ENCODE assay signal across 9 mouse cellular contexts in the genomic region with DNA sequence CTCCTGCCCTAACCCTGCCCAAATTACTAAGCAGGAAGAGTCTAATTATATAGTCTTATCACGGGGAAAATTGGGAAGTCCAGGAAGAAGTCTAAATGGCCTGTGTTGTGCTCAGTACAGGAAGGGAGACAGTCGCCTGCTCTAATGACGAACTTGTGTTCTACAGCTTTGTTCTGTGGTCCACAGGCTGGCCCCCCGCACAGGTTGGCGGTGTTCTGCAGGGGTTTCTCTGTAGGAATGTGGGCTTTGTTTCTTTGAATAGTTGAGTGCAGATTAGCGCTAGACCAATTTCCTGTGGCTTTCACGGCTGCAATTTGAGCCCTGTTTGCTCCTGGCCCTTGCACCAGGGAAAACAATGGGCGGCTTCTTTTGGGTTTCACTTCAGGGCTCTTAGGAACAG. TPM values are rescaled to one million over a fixed set of nuclear protein-coding genes. Genes with fewer than 3 reads are reported as not detected.
DNase-seq lines count a peak whose midpoint lies in the region; ATAC-seq and TF ChIP-seq lines count a peak whose summit lies in the region.
"Had no signal": no experiment of that assay in that cellular context is flagged by ENCODE, and none has a peak within 500 bp of the region (broad histone marks: within the 10 kb centered on the region; RNA-seq: fewer than 3 reads in every experiment).

No protein-coding gene starts in this region.

- H3K4me1 ChIP-seq in kidney, embryonic 15.5 days: peaks cover 53% of the 10 kb centered on the region
- peaks cover 11% of the 10 kb centered on the region; the same call in 1 of the 2 replicates for H3K4me1 ChIP-seq in midbrain, embryonic 14.5 days (ENCODE audit: control insufficient read depth, insufficient read depth, low read length)

- H3K27ac ChIP-seq in kidney, embryonic 15.5 days: peak overlapping the region; percentile 83
- no peak overlapping the region for H3K27ac ChIP-seq in midbrain, embryonic 14.5 days (replicated peaks; ENCODE audit: low read depth, low read length)
- no peak overlapping the region for H3K27ac ChIP-seq in left cerebral cortex, adult 2 months

- no peaks in the 10 kb centered on the region for H3K9me3 ChIP-seq in kidney, embryonic 15.5 days (replicated peaks)
- H3K9me3 ChIP-seq in midbrain, embryonic 14.5 days (ENCODE audit: control insufficient read depth, low read length): no peaks in the 10 kb centered on the region

- DNase-seq in kidney, postnatal 36 days: no peak
- peak; percentile 48 for DNase-seq in embryo, embryonic 9.5 days (ENCODE audit: extremely low spot score)
- peak; percentile 27 to 29 for DNase-seq in heart, postnatal 36 days
- no peak for DNase-seq in midbrain, embryonic 14.5 days
- DNase-seq in left cerebral cortex, adult 2 months (ENCODE audit: extremely low spot score in 1 of 2, low spot score in 2 of 2): no peak
- DNase-seq in layer of hippocampus, postnatal 36 days: no peak
- no peak for DNase-seq in thymus, postnatal 25 days
- DNase-seq: kidney, adult 8-10 months had no signal

- H3K9ac ChIP-seq in kidney, embryonic 15.5 days: no peak overlapping the region
- no peak overlapping the region for H3K9ac ChIP-seq in midbrain, embryonic 14.5 days (replicated peaks; ENCODE audit: low read length)

- no peak for TF ChIP-seq CTCF in left cerebral cortex, adult 2 months (IDR thresholded peaks at IDR 0.05)

- H3K27me3 ChIP-seq in kidney, embryonic 15.5 days: no peaks in the 10 kb centered on the region; the same call in 1 of the 2 replicates
- peaks cover 28% of the 10 kb centered on the region for H3K27me3 ChIP-seq in midbrain, embryonic 14.5 days (ENCODE audit: control insufficient read depth, insufficient read depth, low read length)

- H3K4me2 ChIP-seq in kidney, embryonic 15.5 days: peak overlapping the region; percentile 37
- peak overlapping the region; percentile 11 for H3K4me2 ChIP-seq in midbrain, embryonic 14.5 days (ENCODE audit: low read length)

- peak overlapping the region; percentile 9 for H3K4me3 ChIP-seq in kidney, embryonic 15.5 days (replicated peaks)
- H3K4me3 ChIP-seq in midbrain, embryonic 14.5 days (replicated peaks; ENCODE audit: low read depth, low read length): no peak overlapping the region
- H3K4me3 ChIP-seq in left cerebral cortex, adult 2 months: no peak overlapping the region

- H3K36me3 ChIP-seq in kidney, embryonic 15.5 days: no peaks in the 10 kb centered on the region
- no peaks in the 10 kb centered on the region for H3K36me3 ChIP-seq in midbrain, embryonic 14.5 days (ENCODE audit: control insufficient read depth, insufficient read depth, low read length)

- 5% methylated on average over 8 of the region's 8 CpGs for WGBS in kidney, embryonic 15.5 days
- 3% methylated on average over 8 of the region's 8 CpGs for WGBS in midbrain, embryonic 14.5 days

- ATAC-seq in kidney, embryonic 15.5 days (replicated peaks; ENCODE audit: low FRiP score): peak; percentile 47
- ATAC-seq in midbrain, embryonic 14.5 days (ENCODE audit: low FRiP score, low TSS enrichment): no peak

- intact Hi-C loops in heart, postnatal 36 days (cut with DNase I): loop anchor here (5.0 kb wide), 1 partner anchor 100 kb away; no protein-coding TSS in a partner anchor
- intact Hi-C loops in left cerebral cortex, adult 2 months (cut with DNase I): loop anchor here (5.0 kb wide), 1 partner anchor 110 kb away; no protein-coding TSS in a partner anchor

RNA-seq across cellular contexts. Expression of a gene that starts 17.3 kb away (rescaled TPM):
- polyA plus RNA-seq in kidney, embryonic 15.5 days (2015; fragmentation: Nextera tagmentation; extraction: Ambion mirVana): 36.2 and 38.7 TPM in 2 replicates
- total RNA-seq in heart, postnatal 36 days (2021): 10 to 100 TPM; 19.9 to 21.5 TPM
- polyA plus RNA-seq in midbrain, embryonic 14.5 days (2014; fragmentation: Nextera tagmentation; extraction: Ambion mirVana): 7.1 and 7.2 TPM in 2 replicates
- total RNA-seq in left cerebral cortex, adult 2 months (2021): 10 to 100 TPM in 1 of 2 experiments, 1 to 10 TPM in 1; 9.7 to 11.0 TPM
- 10 to 100 TPM; 13.3 to 13.8 TPM for total RNA-seq in layer of hippocampus, postnatal 36 days (2021)

Comparison
In these comparisons a context has a peak if more than half of its experiments do, and no peak if none do; other contexts are left out.
1. DNase-seq: peak in embryo, embryonic 9.5 days (single experiment) and heart, postnatal 36 days (2 of 2); none in kidney, postnatal 36 days (0 of 2), midbrain, embryonic 14.5 days (single experiment), left cerebral cortex, adult 2 months (0 of 2), layer of hippocampus, postnatal 36 days (0 of 2) and thymus, postnatal 25 days (single experiment).